Mouse (Mus musculus) limb, embryonic 14.5 days (tissue): ENCODE measurements at regions not wholly inside any gene's neighbourhood (a gene's known extent, or its start where the extent isn't known, plus 50 kb on each side); places are given as distances from the start of the nearest gene placed in this dataset.

Experiments
- ATAC-seq: fragments of 200-750 bp; cut with Nextera tagmentation; 2 replicates; pipeline ENCODE4 v1.8.0; 2017; ENCODE audit warnings: low read depth, moderate number of reproducible peaks, moderate TSS enrichment; ENCODE audit not compliant: low FRiP score
- DNase-seq: peaks from one replicate; pipeline ENCODE4 v3.0.0-alpha.2; 2015; ENCODE audit warnings: low spot score
- H3K27ac ChIP-seq: fragments of 300-500 bp; sonication (generic); replicated peaks from 2 replicates; pipeline ENCODE4 v1.5.1; 2014; ENCODE audit warnings: low read depth, mild to moderate bottlenecking, low read length, moderate library complexity, mixed read lengths
- H3K27me3 ChIP-seq: fragments of 300-500 bp; sonication (generic); 2 replicates; pipeline ENCODE4 v1.6.1; 2014; ENCODE audit warnings: low read length, mixed read lengths; ENCODE audit not compliant: control insufficient read depth, insufficient read depth
- H3K36me3 ChIP-seq: fragments of 300-500 bp; sonication (generic); 2 replicates; pipeline ENCODE4 v1.6.1; 2014; ENCODE audit warnings: mild to moderate bottlenecking, low read length, moderate library complexity, mixed read lengths; ENCODE audit not compliant: control insufficient read depth, insufficient read depth
- H3K4me1 ChIP-seq: fragments of 300-500 bp; sonication (generic); 2 replicates; pipeline ENCODE4 v1.6.1; 2014; ENCODE audit warnings: antibody characterized with exemption, low read length, mixed read lengths; ENCODE audit not compliant: control insufficient read depth, insufficient read depth
- H3K4me2 ChIP-seq: fragments of 300-500 bp; sonication (generic); replicated peaks from 2 replicates; pipeline ENCODE4 v1.6.1; 2014; ENCODE audit warnings: low read depth, mild to moderate bottlenecking, low read length, moderate library complexity; ENCODE audit not compliant: severe bottlenecking
- H3K4me3 ChIP-seq: fragments of 300-500 bp; sonication (generic); replicated peaks from 2 replicates; pipeline ENCODE4 v1.5.1; 2014; ENCODE audit warnings: low read length
- H3K9ac ChIP-seq: fragments of 300-500 bp; sonication (generic); 2 replicates; pipeline ENCODE4 v1.6.1; 2014; ENCODE audit warnings: mild to moderate bottlenecking, low read depth, low read length, moderate library complexity; ENCODE audit not compliant: severe bottlenecking
- H3K9me3 ChIP-seq: fragments of 300-500 bp; sonication (generic); 2 replicates; pipeline ENCODE4 v1.6.1; 2016; ENCODE audit warnings: low read length; ENCODE audit not compliant: control insufficient read depth
- POLR2A ChIP-seq: fragments of 200-500 bp; IDR thresholded peaks from 2 replicates; pipeline ENCODE4 v1.8.0; 2012; ENCODE audit warnings: inconsistent platforms, mild to moderate bottlenecking, moderate library complexity, borderline replicate concordance; ENCODE audit not compliant: insufficient read depth, insufficient read length; ENCODE audit errors: extremely low read depth
- WGBS: fragments of 180-500 bp; shearing (Covaris S2); extraction: QIAGEN DNeasy Blood & Tissue Kit; methylation state at CpG from one replicate; pipeline ENCODE4 v1.1.7; 2014; 5-methylcytosine and 5-hydroxymethylcytosine counted together

DNA sequence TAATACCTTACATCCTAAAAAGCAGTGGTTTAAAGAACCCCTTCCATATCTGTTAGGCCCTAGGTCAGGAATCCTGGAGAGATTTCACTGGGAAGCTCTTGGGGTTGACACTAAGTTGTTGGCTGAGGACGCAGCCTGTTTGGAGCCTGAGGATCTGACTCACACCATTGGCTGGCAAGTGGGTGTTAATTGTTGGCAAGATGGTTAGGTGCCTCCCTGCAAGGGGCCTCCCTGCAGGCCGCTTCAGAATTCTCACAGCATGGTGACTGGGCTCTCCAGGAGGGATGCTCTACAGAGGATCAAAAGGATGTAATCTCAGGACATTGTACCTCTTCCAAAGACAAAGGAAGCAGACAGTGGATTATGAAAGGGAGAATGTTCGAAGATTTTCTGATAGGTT is 270.7 kb upstream of the Fn1 start:
- ATAC-seq (no peak), DNase-seq (no peak)
- no peaks in the 10 kb centered on the region for H3K27me3 ChIP-seq
- H3K9me3 ChIP-seq: no peaks in the 10 kb centered on the region
- 44% methylated on average over 3 of the region's 3 CpGs for WGBS
- H3K9ac ChIP-seq: no peak overlapping the region
- no peak for TF ChIP-seq POLR2A
- no peak overlapping the region for H3K4me3 ChIP-seq
- no peaks in the 10 kb centered on the region for H3K4me1 ChIP-seq
- H3K36me3 ChIP-seq: no peaks in the 10 kb centered on the region
- H3K27ac ChIP-seq: no peak overlapping the region
- H3K4me2 ChIP-seq: no peak overlapping the region

DNA sequence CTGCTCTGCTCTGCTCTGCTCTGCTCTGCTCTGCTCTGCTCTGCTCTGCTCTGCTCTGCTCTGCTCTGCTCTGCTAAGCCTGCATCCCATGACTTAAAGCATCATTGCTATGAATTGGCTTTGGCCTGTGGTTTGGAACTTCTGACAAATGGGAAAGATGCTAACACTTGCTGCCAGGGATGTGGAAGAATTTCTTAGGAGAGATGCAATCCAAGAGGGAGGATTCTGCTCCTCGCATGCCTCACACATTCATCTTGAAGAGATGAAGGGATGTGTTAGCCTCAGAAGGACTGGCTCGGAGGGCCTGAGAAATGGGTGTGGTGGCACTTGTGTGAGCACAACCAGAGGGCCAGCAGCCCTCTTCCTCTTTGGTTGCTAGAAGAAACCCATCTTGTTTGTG is 268.5 kb upstream of the Fn1 start:
- no peak for DNase-seq
- H3K4me2 ChIP-seq: no peak overlapping the region
- ATAC-seq: no peak
- no peaks in the 10 kb centered on the region for H3K36me3 ChIP-seq
- H3K27me3 ChIP-seq: no peaks in the 10 kb centered on the region
- H3K4me1 ChIP-seq: no peaks in the 10 kb centered on the region
- H3K9ac ChIP-seq: no peak overlapping the region
- H3K27ac ChIP-seq: no peak overlapping the region
- TF ChIP-seq POLR2A: no peak
- WGBS: 93% methylated on average over 2 of the region's 2 CpGs
- no peak overlapping the region for H3K4me3 ChIP-seq
- no peaks in the 10 kb centered on the region for H3K9me3 ChIP-seq

DNA sequence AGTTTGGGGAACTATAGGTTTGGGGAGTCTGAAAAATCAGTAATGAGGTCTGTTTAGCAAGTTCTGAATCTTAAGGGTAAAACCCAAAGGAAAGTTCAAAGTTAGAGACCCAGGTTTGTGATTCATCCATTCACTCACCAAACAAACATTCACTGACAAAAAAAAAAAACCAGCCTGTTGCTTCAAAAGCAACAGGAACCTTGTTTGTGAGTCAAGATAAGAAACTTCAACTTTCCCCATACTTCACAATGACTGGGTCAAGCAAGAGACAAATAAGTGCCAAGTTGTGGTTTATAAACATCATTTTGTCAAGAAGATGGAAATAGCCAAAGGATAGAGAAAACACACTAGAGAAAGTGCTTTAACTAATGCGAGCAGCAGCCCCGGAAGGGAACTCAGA is 266.9 kb upstream of the Fn1 start:
- DNase-seq (no peak), ATAC-seq (no peak)
- Histone ChIP-seq H3K27ac (no peak overlapping the region), H3K4me1 (no peaks in the 10 kb centered on the region), H3K27me3 (no peaks in the 10 kb centered on the region), H3K9ac (no peak overlapping the region), H3K36me3 (no peaks in the 10 kb centered on the region), H3K4me2 (no peak overlapping the region), H3K9me3 (no peaks in the 10 kb centered on the region), H3K4me3 (no peak overlapping the region)
- 89% methylated on average over 2 of the region's 2 CpGs for WGBS
- no peak for TF ChIP-seq POLR2A

DNA sequence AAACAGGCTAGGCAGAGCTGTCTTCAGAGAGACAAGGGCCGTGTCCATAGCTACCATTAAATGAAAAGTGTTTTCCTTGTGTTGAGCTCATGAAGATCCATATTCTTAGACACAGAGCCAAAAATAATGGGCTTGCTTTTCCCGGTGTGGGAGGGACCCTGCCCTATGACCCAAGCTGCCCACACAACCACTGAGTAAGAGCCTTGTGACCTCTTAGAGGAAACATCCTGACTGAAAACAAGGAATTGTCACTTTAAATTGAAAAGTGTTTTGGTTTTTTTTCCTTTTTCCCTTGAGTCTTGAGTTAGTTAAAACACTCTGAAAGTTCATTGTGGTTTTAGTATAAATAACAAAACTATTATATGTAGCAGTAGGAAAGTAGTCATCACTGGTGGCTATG is 264.0 kb upstream of the Fn1 start:
- WGBS: 73% methylated on average over 2 of the region's 2 CpGs
- no peaks in the 10 kb centered on the region for H3K36me3 ChIP-seq
- no peak overlapping the region for H3K9ac ChIP-seq
- H3K27ac ChIP-seq: no peak overlapping the region
- no peak overlapping the region for H3K4me2 ChIP-seq
- DNase-seq: no peak
- TF ChIP-seq POLR2A: no peak
- no peaks in the 10 kb centered on the region for H3K27me3 ChIP-seq
- no peak overlapping the region for H3K4me3 ChIP-seq
- peaks cover 4% of the 10 kb centered on the region for H3K4me1 ChIP-seq
- no peak for ATAC-seq
- H3K9me3 ChIP-seq: no peaks in the 10 kb centered on the region

DNA sequence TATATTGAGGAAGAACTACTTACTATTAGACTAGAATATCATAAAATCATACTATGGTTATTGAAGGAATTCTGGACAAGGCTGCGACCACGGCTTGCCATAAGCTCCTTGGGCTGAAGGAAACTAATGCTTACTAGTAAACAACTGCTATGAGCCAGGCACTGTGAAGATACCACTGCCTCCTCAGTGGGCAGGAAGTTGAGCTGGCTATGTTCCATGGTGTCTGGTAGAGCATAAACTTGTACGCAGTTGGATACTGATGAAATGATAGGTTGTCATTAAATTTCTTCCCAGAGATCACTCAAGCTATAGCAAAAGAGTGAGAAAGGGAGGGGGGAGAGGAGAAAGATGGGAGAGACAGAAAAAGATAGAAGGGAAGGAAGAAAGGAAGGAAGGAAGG is 261.4 kb upstream of the Fn1 start:
- DNase-seq (no peak), ATAC-seq (no peak)
- Histone ChIP-seq H3K4me3 (no peak overlapping the region), H3K4me1 (peaks cover 4% of the 10 kb centered on the region), H3K27ac (no peak overlapping the region), H3K27me3 (no peaks in the 10 kb centered on the region), H3K36me3 (no peaks in the 10 kb centered on the region), H3K9ac (no peak overlapping the region), H3K9me3 (no peaks in the 10 kb centered on the region), H3K4me2 (no peak overlapping the region)
- TF ChIP-seq POLR2A: no peak
- WGBS: 90% methylated on average over 3 of the region's 3 CpGs

DNA sequence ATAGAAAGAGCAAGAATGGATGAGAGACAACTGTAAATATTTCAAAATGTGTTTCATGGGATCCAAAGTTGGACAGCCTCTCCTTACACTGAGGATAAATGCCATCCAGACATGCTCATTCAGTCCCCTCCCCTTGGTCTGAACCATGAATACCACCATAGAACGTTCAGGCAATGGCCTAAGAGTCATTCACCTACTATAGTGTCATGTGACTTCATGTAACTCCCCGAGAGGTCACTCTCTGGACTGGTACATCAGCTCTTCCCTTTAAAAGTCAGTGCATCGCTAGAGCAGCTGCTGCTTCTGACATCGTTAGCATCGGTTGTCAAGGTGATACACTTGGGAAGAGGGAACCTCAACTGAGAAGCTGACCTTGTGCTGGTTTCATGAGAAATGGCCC is 260.2 kb upstream of the Fn1 start:
- Histone ChIP-seq H3K4me1 (peaks cover 4% of the 10 kb centered on the region), H3K4me3 (no peak overlapping the region), H3K27ac (no peak overlapping the region), H3K9me3 (no peaks in the 10 kb centered on the region), H3K9ac (no peak overlapping the region), H3K27me3 (no peaks in the 10 kb centered on the region), H3K36me3 (no peaks in the 10 kb centered on the region), H3K4me2 (no peak overlapping the region)
- 74% methylated on average over 5 of the region's 5 CpGs for WGBS
- ATAC-seq (no peak), DNase-seq (no peak)
- TF ChIP-seq POLR2A: no peak
